Mouse (Mus musculus): ENCODE measurements around the gene Gstp2. TPM values are rescaled to one million over a fixed set of nuclear protein-coding genes. Genes with fewer than 3 reads are reported as not detected.

Gene Gstp2
- polyA plus RNA-seq, 1 experiment = 6.7 TPM

- Histone ChIP-seq H3K79me2 (ENCODE audit: control insufficient read depth, insufficient read depth) (no peaks in the 10 kb centered on the region), H3K4me2 (ENCODE audit: low read depth) (peak overlapping the region; percentile 64), H3K4me3 (no peak overlapping the region), H3ac (ENCODE audit: control insufficient read depth, insufficient read length) (no peak overlapping the region), H3K36me3 (ENCODE audit: control insufficient read depth, insufficient read depth) (no peaks in the 10 kb centered on the region), H3K27me3 (ENCODE audit: control insufficient read depth, insufficient read depth, insufficient read length) (no peaks in the 10 kb centered on the region)
- TF ChIP-seq SRF (IDR thresholded peaks at IDR 0.05; ENCODE audit: control insufficient read depth, insufficient read length, low read depth) (no peak), POLR2A (IDR thresholded peaks at IDR 0.05; ENCODE audit: insufficient read length, low read depth) (no peak), TCF3 (IDR thresholded peaks at IDR 0.05; ENCODE audit: insufficient read length, low read depth) (no peak), CEBPB (IDR thresholded peaks at IDR 0.05; ENCODE audit: insufficient read depth, poor library complexity, severe bottlenecking) (no peak), REST (IDR thresholded peaks at IDR 0.05; ENCODE audit: insufficient read depth, insufficient read length) (no peak)
These were observed 26.9 kb downstream of the Gstp2 start for GRCm38 (mm10) chr19:4018743-4019583.

GRCm38 (mm10) chr19:4017921-4018587, 27.8 kb downstream of the Gstp2 start:
- no peak overlapping the region for H3K4me2 ChIP-seq (ENCODE audit: low read depth)
- H3K4me3 ChIP-seq = no peak overlapping the region
- H3K79me2 ChIP-seq (ENCODE audit: control insufficient read depth, insufficient read depth) = no peaks in the 10 kb centered on the region
- TF ChIP-seq POLR2AphosphoS2 (IDR thresholded peaks at IDR 0.05; ENCODE audit: insufficient read length, low read depth) = no peak
- no peak for TF ChIP-seq USF1 (IDR thresholded peaks at IDR 0.05; ENCODE audit: low read depth)
- TF ChIP-seq CEBPB (IDR thresholded peaks at IDR 0.05; ENCODE audit: insufficient read depth, poor library complexity, severe bottlenecking) = no peak
- no peak for TF ChIP-seq E2F4 (IDR thresholded peaks at IDR 0.05; ENCODE audit: insufficient read depth)
- TF ChIP-seq POLR2A (IDR thresholded peaks at IDR 0.05; ENCODE audit: insufficient read length, low read depth) = no peak
- no peak for TF ChIP-seq MAX (IDR thresholded peaks at IDR 0.05; ENCODE audit: low read depth)
- no peak for TF ChIP-seq TCF12 (IDR thresholded peaks at IDR 0.05; ENCODE audit: insufficient read depth, poor library complexity, severe bottlenecking)
- no peak for TF ChIP-seq REST (IDR thresholded peaks at IDR 0.05; ENCODE audit: insufficient read depth, insufficient read length)
- TF ChIP-seq SRF (IDR thresholded peaks at IDR 0.05; ENCODE audit: control insufficient read depth, insufficient read length, low read depth) = no peak
- no peak for TF ChIP-seq MYOD1 (IDR thresholded peaks at IDR 0.05; ENCODE audit: control insufficient read depth in 1 of 3, insufficient read length in 2 of 3, low read depth in 2 of 3)
- TF ChIP-seq MYOG (IDR thresholded peaks at IDR 0.05; ENCODE audit: control insufficient read depth in 1 of 3, insufficient read depth in 1 of 3, insufficient read length in 2 of 3, low read depth in 2 of 3) = no peak
- no peak for TF ChIP-seq TCF3 (IDR thresholded peaks at IDR 0.05; ENCODE audit: insufficient read length, low read depth)
- H3K27me3 ChIP-seq (ENCODE audit: control insufficient read depth, insufficient read depth, insufficient read length) = no peaks in the 10 kb centered on the region
- no peaks in the 10 kb centered on the region for H3K36me3 ChIP-seq (ENCODE audit: control insufficient read depth, insufficient read depth)
- H3ac ChIP-seq (ENCODE audit: control insufficient read depth, insufficient read length) = no peak overlapping the region

- Histone ChIP-seq H3ac (ENCODE audit: control insufficient read depth, insufficient read length) (no peak overlapping the region), H3K4me3 (no peak overlapping the region), H3K27me3 (ENCODE audit: control insufficient read depth, insufficient read depth, insufficient read length) (no peaks in the 10 kb centered on the region), H3K36me3 (ENCODE audit: control insufficient read depth, insufficient read depth) (no peaks in the 10 kb centered on the region), H3K79me2 (ENCODE audit: control insufficient read depth, insufficient read depth) (peaks cover 12% of the 10 kb centered on the region), H3K4me2 (ENCODE audit: low read depth) (no peak overlapping the region)
- TF ChIP-seq POLR2AphosphoS2 (IDR thresholded peaks at IDR 0.05; ENCODE audit: insufficient read length, low read depth) (no peak), MYOG (IDR thresholded peaks at IDR 0.05; ENCODE audit: control insufficient read depth in 1 of 3, insufficient read depth in 1 of 3, insufficient read length in 2 of 3, low read depth in 2 of 3) (no peak), TCF3 (IDR thresholded peaks at IDR 0.05; ENCODE audit: insufficient read length, low read depth) (no peak), POLR2A (IDR thresholded peaks at IDR 0.05; ENCODE audit: insufficient read length, low read depth) (no peak), USF1 (IDR thresholded peaks at IDR 0.05; ENCODE audit: low read depth) (no peak), REST (IDR thresholded peaks at IDR 0.05; ENCODE audit: insufficient read depth, insufficient read length) (no peak), TCF12 (IDR thresholded peaks at IDR 0.05; ENCODE audit: insufficient read depth, poor library complexity, severe bottlenecking) (no peak), CEBPB (IDR thresholded peaks at IDR 0.05; ENCODE audit: insufficient read depth, poor library complexity, severe bottlenecking) (no peak), MYOD1 (IDR thresholded peaks at IDR 0.05; ENCODE audit: control insufficient read depth in 1 of 3, insufficient read length in 2 of 3, low read depth in 2 of 3) (no peak), MAX (IDR thresholded peaks at IDR 0.05; ENCODE audit: low read depth) (no peak), E2F4 (IDR thresholded peaks at IDR 0.05; ENCODE audit: insufficient read depth) (no peak), SRF (IDR thresholded peaks at IDR 0.05; ENCODE audit: control insufficient read depth, insufficient read length, low read depth) (no peak)
These were observed 30.2 kb downstream of the Gstp2 start for GRCm38 (mm10) chr19:4015635-4016034.

- Histone ChIP-seq H3K4me2 (ENCODE audit: low read depth) (no peak overlapping the region), H3K4me3 (no peak overlapping the region), H3K36me3 (ENCODE audit: control insufficient read depth, insufficient read depth) (peaks cover 7% of the 10 kb centered on the region), H3K79me2 (ENCODE audit: control insufficient read depth, insufficient read depth) (peaks cover 15% of the 10 kb centered on the region), H3ac (ENCODE audit: control insufficient read depth, insufficient read length) (no peak overlapping the region), H3K27me3 (ENCODE audit: control insufficient read depth, insufficient read depth, insufficient read length) (no peaks in the 10 kb centered on the region)
- TF ChIP-seq MYOD1 (IDR thresholded peaks at IDR 0.05; ENCODE audit: control insufficient read depth in 1 of 3, insufficient read length in 2 of 3, low read depth in 2 of 3) (no peak), USF1 (IDR thresholded peaks at IDR 0.05; ENCODE audit: low read depth) (no peak), POLR2AphosphoS2 (IDR thresholded peaks at IDR 0.05; ENCODE audit: insufficient read length, low read depth) (no peak), TCF3 (IDR thresholded peaks at IDR 0.05; ENCODE audit: insufficient read length, low read depth) (no peak)
These were observed 31.0 kb downstream of the Gstp2 start for GRCm38 (mm10) chr19:4014802-4015201.

All from myocyte (in vitro differentiated cells).